Mouse (Mus musculus): ENCODE results near the gene Ano7.
"Not testable (repeated sequence)": the region's sequence is repeated elsewhere in the genome, so short reads cannot be mapped to it uniquely, and the experiment has no call there.

The Ano7 gene

DNA sequence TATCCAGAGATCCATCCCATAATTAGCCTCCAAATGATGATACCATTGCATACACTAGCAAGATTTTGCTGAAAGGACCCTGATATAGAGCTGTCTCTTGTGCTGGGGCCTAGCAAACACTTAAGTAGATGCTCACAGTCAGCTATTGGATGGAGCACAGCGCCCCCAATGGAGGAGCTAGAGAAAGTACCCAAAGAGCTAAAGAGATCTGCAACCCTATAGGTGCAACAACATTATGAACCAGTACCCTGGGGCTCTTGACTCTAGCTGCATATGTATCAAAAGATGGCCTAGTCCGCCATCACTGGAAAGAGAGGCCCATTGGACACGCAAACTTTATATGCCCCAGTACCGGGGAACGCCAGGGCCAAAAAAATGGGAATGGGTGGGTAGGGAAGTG lies 76.4 kb downstream of the Ano7 start:
- not testable (repeated sequence) for DNase-seq

- no peak for DNase-seq
Observed at GRCm38 (mm10) chr1:93453721-93454255, 80.1 kb downstream of the Ano7 start.
